Comparison of ENCODE assay signal across 8 mouse cellular contexts in the genomic region with DNA sequence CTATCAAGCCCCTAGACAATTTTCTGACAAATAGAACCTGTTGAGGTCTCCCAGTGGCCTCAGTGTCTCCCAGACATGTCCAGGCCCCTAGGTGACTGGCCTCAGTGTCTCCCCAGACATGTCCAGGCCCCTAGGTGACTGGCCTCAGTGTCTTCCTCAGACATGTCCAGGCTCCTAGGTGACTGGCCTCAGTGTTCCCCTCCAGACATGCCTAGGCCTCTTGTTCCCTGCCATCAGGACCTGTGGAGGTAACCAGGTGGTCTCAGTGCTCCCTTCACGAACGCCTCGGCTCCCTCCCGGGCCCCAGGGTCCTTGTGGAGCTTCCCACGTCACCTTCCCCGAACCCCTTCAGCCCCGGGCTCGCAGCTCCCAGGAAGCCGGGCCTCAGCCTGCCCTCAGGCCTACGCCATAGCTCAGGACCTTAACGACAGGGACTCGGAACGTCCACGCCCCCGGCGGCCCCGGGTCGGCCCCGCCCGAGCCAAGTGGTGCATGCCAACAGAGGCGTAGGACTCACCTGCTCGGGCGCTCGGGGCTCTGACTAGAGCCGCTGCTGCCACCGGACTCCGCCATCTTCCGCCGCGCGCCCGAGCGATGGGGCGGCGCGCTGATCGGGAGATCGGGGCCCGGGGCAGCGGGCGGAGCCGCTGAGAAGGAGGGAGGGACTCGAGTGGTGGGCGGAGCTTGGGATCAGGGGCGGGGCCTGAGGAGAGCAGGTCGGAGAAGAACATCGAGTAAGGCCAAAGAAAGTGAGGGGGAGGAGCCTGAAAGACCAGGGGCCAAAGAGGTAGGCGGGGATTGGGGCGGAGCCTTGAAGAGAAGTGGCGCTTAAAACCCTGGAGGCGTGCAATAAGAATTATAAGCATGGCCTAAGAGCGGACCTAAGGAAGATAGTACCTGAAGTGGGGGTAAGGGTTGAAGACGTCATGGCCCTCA. TPM values are rescaled to one million over a fixed set of nuclear protein-coding genes. Genes with fewer than 3 reads are reported as not detected.
A peak's percentile ranks its signal among the peaks of the same experiment; 100 is the strongest.
DNase-seq lines count a peak whose midpoint lies in the region; ATAC-seq and TF ChIP-seq lines count a peak whose summit lies in the region.

A gene (minus strand): TSS at position 636 of the 936 bp plus-strand sequence.

- no peaks in the 10 kb centered on the region for H3K79me2 ChIP-seq in CH12.LX (replicated peaks; ENCODE audit: control insufficient read depth, extremely low read depth, insufficient read depth, poor library complexity, severe bottlenecking)

- ATAC-seq in forebrain, embryonic 11.5 days (replicated peaks; ENCODE audit: low FRiP score): peak; percentile 88
- peak; percentile 93 for ATAC-seq in heart, embryonic 16.5 days (replicated peaks; ENCODE audit: extremely low read depth, insufficient read depth, low FRiP score)
- peak; percentile 86 for ATAC-seq in liver, embryonic 15.5 days (ENCODE audit: insufficient read depth)
- peak; percentile 86 for ATAC-seq in neural tube, embryonic 12.5 days (ENCODE audit: low FRiP score, low read depth)

- H3K9me3 ChIP-seq in CH12.LX (replicated peaks; ENCODE audit: low read length): no peaks in the 10 kb centered on the region
- H3K9me3 ChIP-seq in forebrain, embryonic 11.5 days (ENCODE audit: control insufficient read depth, low read length): no peaks in the 10 kb centered on the region
- no peaks in the 10 kb centered on the region for H3K9me3 ChIP-seq in heart, embryonic 16.5 days (replicated peaks; ENCODE audit: control insufficient read depth, low read length)
- no peaks in the 10 kb centered on the region for H3K9me3 ChIP-seq in liver, embryonic 15.5 days (replicated peaks)
- no peaks in the 10 kb centered on the region for H3K9me3 ChIP-seq in neural tube, embryonic 12.5 days

- in situ Hi-C loops in CH12.LX (cut with MboI; ENCODE audit: low pct_ligation_motif_present, low pct_unique_long_range_greater_than_20kb, low sequenced_read_pairs): no loop called here

- peak within 1 kb of the TSS; percentile 76 to 95 (median 87) for H3K4me3 ChIP-seq in CH12.LX (replicated peaks in 1 of 3; ENCODE audit: low read depth in 2 of 3, low read length in 2 of 3, poor library complexity in 1 of 3)
- peak within 1 kb of the TSS; percentile 86 for H3K4me3 ChIP-seq in forebrain, embryonic 11.5 days (ENCODE audit: low read depth, low read length)
- peak within 1 kb of the TSS; percentile 90 for H3K4me3 ChIP-seq in heart, embryonic 16.5 days (ENCODE audit: low read length)
- peak within 1 kb of the TSS; percentile 73 for H3K4me3 ChIP-seq in liver, embryonic 15.5 days (replicated peaks)
- peak within 1 kb of the TSS; percentile 68 for H3K4me3 ChIP-seq in neural tube, embryonic 12.5 days

- H3K9ac ChIP-seq in CH12.LX (ENCODE audit: insufficient read depth, low read depth): peak within 1 kb of the TSS; percentile 90
- peak within 1 kb of the TSS; percentile 87 for H3K9ac ChIP-seq in forebrain, embryonic 11.5 days (ENCODE audit: low read length)
- H3K9ac ChIP-seq in heart, embryonic 16.5 days (ENCODE audit: low read length): peak within 1 kb of the TSS; percentile 95
- H3K9ac ChIP-seq in liver, embryonic 15.5 days: peak within 1 kb of the TSS; percentile 86
- H3K9ac ChIP-seq in neural tube, embryonic 12.5 days: peak within 1 kb of the TSS; percentile 84

- peaks cover 0 to 26% of the 10 kb centered on the region in 2 experiments; a peak in 2 of 4 replicates for H3K4me1 ChIP-seq in CH12.LX (ENCODE audit: control insufficient read depth in 1 of 2, insufficient read depth in 2 of 2)
- H3K4me1 ChIP-seq in forebrain, embryonic 11.5 days (replicated peaks; ENCODE audit: control insufficient read depth, insufficient read depth, low read length): 0 out of 2 replicates have a peak, but pooled peaks cover 7% of the 10 kb centered on the region
- peaks cover 9% of the 10 kb centered on the region for H3K4me1 ChIP-seq in heart, embryonic 16.5 days (ENCODE audit: control insufficient read depth, insufficient read depth, low read length)
- peaks cover 33% of the 10 kb centered on the region for H3K4me1 ChIP-seq in liver, embryonic 15.5 days (replicated peaks)
- peaks cover 10% of the 10 kb centered on the region for H3K4me1 ChIP-seq in neural tube, embryonic 12.5 days

- peak within 1 kb of the TSS; percentile 21; the same call in 1 of the 2 replicates for H3K27ac ChIP-seq in CH12.LX (ENCODE audit: insufficient read depth, low read depth)
- H3K27ac ChIP-seq in forebrain, embryonic 11.5 days (ENCODE audit: low read depth, low read length): no peak within 1 kb of the TSS; the same call in 1 of the 2 replicates
- peak within 1 kb of the TSS; percentile 36; the same call in 1 of the 2 replicates for H3K27ac ChIP-seq in heart, embryonic 16.5 days (ENCODE audit: low read length)
- peak within 1 kb of the TSS; percentile 82 for H3K27ac ChIP-seq in liver, embryonic 15.5 days (replicated peaks)
- H3K27ac ChIP-seq in neural tube, embryonic 12.5 days: no peak within 1 kb of the TSS

- WGBS in forebrain, embryonic 11.5 days: under 1% methylated on average over 53 of the region's 53 CpGs
- under 1% methylated on average over 51 of the region's 53 CpGs for WGBS in heart, embryonic 16.5 days
- WGBS in liver, embryonic 15.5 days (ENCODE audit: insufficient replicate concordance): under 1% methylated on average over 53 of the region's 53 CpGs
- under 1% methylated on average over 53 of the region's 53 CpGs for WGBS in neural tube, embryonic 12.5 days

- peak; percentile 99 for DNase-seq in CH12.LX (ENCODE audit: extremely low read depth)
- DNase-seq in c-Kit-positive CD71-positive TER-119-negative erythroid progenitor cells, embryonic 14.5 days (ENCODE audit: low read depth): peak; percentile 99
- DNase-seq in forebrain, embryonic 11.5 days (ENCODE audit: low spot score): peak; percentile 97
- peak; percentile 97 to 99 for DNase-seq in kidney, postnatal 36 days
- DNase-seq in telencephalon, adult 2 months (ENCODE audit: low read depth, low spot score): peak; percentile 89

- peak within 1 kb of the TSS; percentile 72 for H3K4me2 ChIP-seq in CH12.LX (ENCODE audit: insufficient read depth, low read depth, poor library complexity, severe bottlenecking)
- peak within 1 kb of the TSS; percentile 66 for H3K4me2 ChIP-seq in forebrain, embryonic 11.5 days (ENCODE audit: low read depth, low read length, severe bottlenecking)
- H3K4me2 ChIP-seq in heart, embryonic 16.5 days (ENCODE audit: low read depth, low read length): peak within 1 kb of the TSS; percentile 72
- peak within 1 kb of the TSS; percentile 78 for H3K4me2 ChIP-seq in liver, embryonic 15.5 days
- peak within 1 kb of the TSS; percentile 88 for H3K4me2 ChIP-seq in neural tube, embryonic 12.5 days (replicated peaks)

- H3K27me3 ChIP-seq in CH12.LX (replicated peaks): peaks cover 33% of the 10 kb centered on the region
- no peaks in the 10 kb centered on the region; the same call in 1 of the 2 replicates for H3K27me3 ChIP-seq in forebrain, embryonic 11.5 days (ENCODE audit: control insufficient read depth, insufficient read depth, low read length)
- H3K27me3 ChIP-seq in heart, embryonic 16.5 days (ENCODE audit: control insufficient read depth, insufficient read depth, low read length): peaks cover 3% of the 10 kb centered on the region
- peaks cover 35% of the 10 kb centered on the region for H3K27me3 ChIP-seq in liver, embryonic 15.5 days
- no peaks in the 10 kb centered on the region; the same call in 1 of the 2 replicates for H3K27me3 ChIP-seq in neural tube, embryonic 12.5 days (replicated peaks)

- dilution Hi-C loops in CH12.LX (cut with MboI; ENCODE audit: extremely low pct_ligation_motif_present, extremely low pct_unique_long_range_greater_than_20kb, low sequenced_read_pairs): no loop called here

- TF ChIP-seq CTCF in CH12.LX (conservative IDR thresholded peaks at IDR 0.05 in 1 of 2, IDR thresholded peaks at IDR 0.05 in 1 of 2; ENCODE audit: low read depth in 2 of 2, low read length in 2 of 2): no peak

- TF ChIP-seq POLR2A in CH12.LX (IDR thresholded peaks at IDR 0.05; ENCODE audit: low read depth, low read length): peak; percentile 73

- TF ChIP-seq RAD21 in CH12.LX (IDR thresholded peaks at IDR 0.05; ENCODE audit: low read depth, low read length): no peak

- no peak for TF ChIP-seq EP300 in CH12.LX (IDR thresholded peaks at IDR 0.05; ENCODE audit: low read length)

- peaks cover 0 to 24% of the 10 kb centered on the region in 2 experiments for H3K36me3 ChIP-seq in CH12.LX (replicated peaks in 1 of 2; ENCODE audit: control insufficient read depth in 1 of 2, insufficient read depth in 1 of 2, low read length in 1 of 2)
- no peaks in the 10 kb centered on the region for H3K36me3 ChIP-seq in forebrain, embryonic 11.5 days (ENCODE audit: control insufficient read depth, insufficient read depth, low read length)
- no peaks in the 10 kb centered on the region for H3K36me3 ChIP-seq in heart, embryonic 16.5 days (ENCODE audit: control insufficient read depth, insufficient read depth)
- H3K36me3 ChIP-seq in liver, embryonic 15.5 days (replicated peaks): no peaks in the 10 kb centered on the region
- H3K36me3 ChIP-seq in neural tube, embryonic 12.5 days: no peaks in the 10 kb centered on the region

TF ChIP-seq in CH12.LX, 34 proteins besides CTCF, POLR2A, EP300 and RAD21 (continues in another document):
- TF ChIP-seq KAT2A (IDR thresholded peaks at IDR 0.05; ENCODE audit: insufficient replicate concordance, low read length) (no peak), POLR2AphosphoS2 (IDR thresholded peaks at IDR 0.05; ENCODE audit: low read depth, low read length) (no peak), SIN3A (IDR thresholded peaks at IDR 0.05; ENCODE audit: low read length) (peak; percentile 68; the same call in 1 of the 2 replicates), MYC (IDR thresholded peaks at IDR 0.05; ENCODE audit: low read depth, low read length) (0 out of 2 replicates have a peak, but pooled peaks have one; percentile 55), CHD1 (IDR thresholded peaks at IDR 0.05; ENCODE audit: low read depth, low read length) (0 out of 2 replicates have a peak, but pooled peaks have one; percentile 33), HCFC1 (IDR thresholded peaks at IDR 0.05; ENCODE audit: low read depth, low read length) (peak; percentile 6; the same call in 1 of the 2 replicates), MXI1 (IDR thresholded peaks at IDR 0.05; ENCODE audit: low read depth, low read length) (peak; percentile 85; the same call in 1 of the 2 replicates), TCF12 (IDR thresholded peaks at IDR 0.05; ENCODE audit: low read depth, low read length) (peak; percentile 65), ETS1 (conservative IDR thresholded peaks at IDR 0.05; ENCODE audit: low read depth, low read length) (peak; percentile 7; the same call in 1 of the 2 replicates), NELFE (IDR thresholded peaks at IDR 0.05; ENCODE audit: low read depth, low read length) (peak; percentile 74)

RNA-seq across cellular contexts. Expression of the gene that starts here (rescaled TPM):
- total RNA-seq in CH12.LX (2012; rRNA removed) (10.2 and 15.6 TPM in 2 replicates), CH12.LX (2014; rRNA removed) (3.7 and 4.7 TPM in 2 replicates)
- polyA plus RNA-seq in CH12.LX (2012; ENCODE audit: insufficient read length, low read depth): 4.9 and 6.0 TPM in 2 replicates
- polyA plus RNA-seq in forebrain, embryonic 11.5 days (2014; fragmentation: Nextera tagmentation; extraction: Ambion mirVana): 17.5 and 19.5 TPM in 2 replicates
- 9.9 and 12.4 TPM in 2 replicates for polyA plus RNA-seq in heart, embryonic 16.5 days (2015; fragmentation: Nextera tagmentation; extraction: Ambion mirVana)
- 6.4 and 6.7 TPM in 2 replicates for polyA plus RNA-seq in liver, embryonic 15.5 days (2015; fragmentation: Nextera tagmentation; extraction: Ambion mirVana)
- polyA plus RNA-seq in neural tube, embryonic 12.5 days (2016; fragmentation: Nextera tagmentation; extraction: Ambion mirVana): 20.4 and 22.5 TPM in 2 replicates

Comparison
In these comparisons a context has a peak if more than half of its experiments do, and no peak if none do; other contexts are left out.
1. H3K27ac ChIP-seq: peak in CH12.LX (single experiment), heart, embryonic 16.5 days (single experiment) and liver, embryonic 15.5 days (single experiment); none in forebrain, embryonic 11.5 days (single experiment) and neural tube, embryonic 12.5 days (single experiment).
2. Peak in every context shown above with its lines, with median percentiles within 50 percentile points of each other: DNase-seq, H3K4me2 ChIP-seq, H3K4me3 ChIP-seq, H3K9ac ChIP-seq and ATAC-seq.